Mouse (Mus musculus) kidney, embryonic 15.5 days (tissue): Measurements from ENCODE around the gene Arhgap40. TPM values are rescaled to one million over a fixed set of nuclear protein-coding genes. Genes with fewer than 3 reads are reported as not detected.

Source experiments
- ATAC-seq: fragments of 200-750 bp; cut with Nextera tagmentation; replicated peaks from 2 replicates; pipeline ENCODE4 v1.8.0; 2017; ENCODE audit warnings: moderate TSS enrichment; ENCODE audit not compliant: low FRiP score
- H3K27ac ChIP-seq: fragments of 300-500 bp; sonication (generic); 2 replicates; pipeline ENCODE4 v1.5.1; 2015; ENCODE audit warnings: mild to moderate bottlenecking, inconsistent platforms
- H3K27me3 ChIP-seq: fragments of 300-500 bp; sonication (generic); 2 replicates; pipeline ENCODE4 v1.6.1; 2015; ENCODE audit warnings: inconsistent platforms
- H3K36me3 ChIP-seq: fragments of 300-500 bp; sonication (generic); 2 replicates; pipeline ENCODE4 v1.6.1; 2015; ENCODE audit warnings: inconsistent platforms
- H3K4me1 ChIP-seq: fragments of 300-500 bp; sonication (generic); 2 replicates; pipeline ENCODE4 v1.6.1; 2015; ENCODE audit warnings: inconsistent platforms
- H3K4me2 ChIP-seq: fragments of 300-500 bp; sonication (generic); 2 replicates; pipeline ENCODE4 v1.6.1; 2015; ENCODE audit warnings: moderate library complexity, mild to moderate bottlenecking, inconsistent platforms
- H3K4me3 ChIP-seq: fragments of 300-500 bp; sonication (generic); replicated peaks from 2 replicates; pipeline ENCODE4 v1.5.1; 2015; ENCODE audit warnings: mild to moderate bottlenecking, inconsistent platforms
- H3K9ac ChIP-seq: fragments of 300-500 bp; sonication (generic); 2 replicates; pipeline ENCODE4 v1.6.1; 2015; ENCODE audit warnings: mild to moderate bottlenecking, inconsistent platforms
- H3K9me3 ChIP-seq: fragments of 300-500 bp; sonication (generic); replicated peaks from 2 replicates; pipeline ENCODE4 v1.6.1; 2016; ENCODE audit warnings: inconsistent platforms
- WGBS: fragments of 180-500 bp; shearing (Covaris S2); methylation state at CpG from one replicate; pipeline ENCODE4 v1.1.7; 2015; ENCODE audit warnings: mixed read lengths; 5-methylcytosine and 5-hydroxymethylcytosine counted together
- polyA plus RNA-seq: library from polyadenylated mRNA; unstranded; fragments of >200 nt; fragmentation: Nextera tagmentation; extraction: Ambion mirVana; gene quantifications from 2 replicates; pipeline ENCODE4 v1.2.1, GENCODE M21; 2015

Arhgap40 gene
- polyA plus RNA-seq, 1 experiment from 2014 or later, result 0.27 TPM

- H3K9ac ChIP-seq, result no peak overlapping the region
- no peak overlapping the region for H3K27ac ChIP-seq
- H3K36me3 ChIP-seq, result no peaks in the 10 kb centered on the region
- peaks cover 9% of the 10 kb centered on the region for H3K4me1 ChIP-seq
- WGBS, result 57% methylated on average over 3 of the region's 3 CpGs
- peaks cover 32% of the 10 kb centered on the region for H3K27me3 ChIP-seq
- no peak overlapping the region for H3K4me3 ChIP-seq
- ATAC-seq, result no peak
- no peaks in the 10 kb centered on the region for H3K9me3 ChIP-seq
- no peak overlapping the region for H3K4me2 ChIP-seq
These were observed 77.9 kb downstream of the Arhgap40 start for GRCm38 (mm10) chr2:158590495-158590894.

- no peak overlapping the region for H3K4me3 ChIP-seq
- no peak overlapping the region for H3K9ac ChIP-seq
- WGBS, result 25% methylated on average over 5 of the region's 5 CpGs
- peaks cover 14% of the 10 kb centered on the region for H3K4me1 ChIP-seq
- no peak overlapping the region for H3K4me2 ChIP-seq
- H3K9me3 ChIP-seq, result no peaks in the 10 kb centered on the region
- peaks cover 35% of the 10 kb centered on the region for H3K27me3 ChIP-seq
- H3K27ac ChIP-seq, result no peak overlapping the region
- no peaks in the 10 kb centered on the region for H3K36me3 ChIP-seq
- no peak for ATAC-seq
These were observed 78.7 kb downstream of the Arhgap40 start for GRCm38 (mm10) chr2:158591286-158591685.

GRCm38 (mm10) chr2:158593371-158593770, 80.8 kb downstream of the Arhgap40 start:
- WGBS, result 79% methylated on average over 4 of the region's 4 CpGs
- no peak overlapping the region for H3K27ac ChIP-seq
- peaks cover 45% of the 10 kb centered on the region for H3K27me3 ChIP-seq
- H3K4me2 ChIP-seq, result no peak overlapping the region
- H3K36me3 ChIP-seq, result no peaks in the 10 kb centered on the region
- no peak overlapping the region for H3K9ac ChIP-seq
- H3K9me3 ChIP-seq, result no peaks in the 10 kb centered on the region
- H3K4me1 ChIP-seq, result peaks cover 14% of the 10 kb centered on the region
- ATAC-seq, result no peak
- no peak overlapping the region for H3K4me3 ChIP-seq

GRCm38 (mm10) chr2:158595103-158595502, 82.5 kb downstream of the Arhgap40 start:
- peak; percentile 93 for ATAC-seq
- H3K9ac ChIP-seq, result no peak overlapping the region

GRCm38 (mm10) chr2:158595577-158595976, 83.0 kb downstream of the Arhgap40 start:
- no peak for ATAC-seq
- WGBS, result 17% methylated on average over 7 of the region's 7 CpGs

More at GRCm38 (mm10) chr2:158595103-158595502, 82.5 kb downstream of the Arhgap40 start:
- no peak overlapping the region for H3K4me3 ChIP-seq
- H3K4me1 ChIP-seq, result peaks cover 14% of the 10 kb centered on the region
- H3K27ac ChIP-seq, result no peak overlapping the region
- H3K9me3 ChIP-seq, result no peaks in the 10 kb centered on the region
- no peaks in the 10 kb centered on the region for H3K36me3 ChIP-seq
- peaks cover 55% of the 10 kb centered on the region for H3K27me3 ChIP-seq
- H3K4me2 ChIP-seq, result peak overlapping the region; percentile 39
- under 1% methylated on average over 12 of the region's 12 CpGs for WGBS

GRCm38 (mm10) chr2:158596803-158597202, 84.2 kb downstream of the Arhgap40 start:
- Histone ChIP-seq H3K9ac (no peak overlapping the region), H3K4me2 (no peak overlapping the region), H3K27ac (no peak overlapping the region), H3K36me3 (no peaks in the 10 kb centered on the region), H3K4me3 (no peak overlapping the region), H3K9me3 (no peaks in the 10 kb centered on the region), H3K4me1 (peaks cover 14% of the 10 kb centered on the region), H3K27me3 (peaks cover 69% of the 10 kb centered on the region)
- no peak for ATAC-seq
- 74% methylated on average over 1 of the region's 1 CpGs for WGBS

More at GRCm38 (mm10) chr2:158595577-158595976, 83.0 kb downstream of the Arhgap40 start:
- no peak overlapping the region for H3K27ac ChIP-seq
- H3K27me3 ChIP-seq, result peaks cover 59% of the 10 kb centered on the region
- H3K9me3 ChIP-seq, result no peaks in the 10 kb centered on the region
- no peak overlapping the region for H3K9ac ChIP-seq
- no peak overlapping the region for H3K4me3 ChIP-seq
- H3K4me1 ChIP-seq, result peaks cover 14% of the 10 kb centered on the region
- no peaks in the 10 kb centered on the region for H3K36me3 ChIP-seq
- H3K4me2 ChIP-seq, result peak overlapping the region; percentile 39

Other genes with a start within 250 kb of the Arhgap40 start
- gene Lbp, start 206.3 kb upstream of the Arhgap40 start, polyA plus RNA-seq, result 24.7 and 27.2 TPM in 2 replicates
- 4.9 and 8.0 TPM in 2 replicates for gene Snhg11, start 137.2 kb upstream of the Arhgap40 start, polyA plus RNA-seq
- gene Ralgapb, start 102.9 kb upstream of the Arhgap40 start, polyA plus RNA-seq, result 15.5 and 16.2 TPM in 2 replicates
- not detected in 2 replicates for gene Adig, start 10.2 kb upstream of the Arhgap40 start, polyA plus RNA-seq
- gene Slc32a1, start 98.0 kb downstream of the Arhgap40 start, polyA plus RNA-seq, result 0.12 and 0.14 TPM in 2 replicates
- gene Actr5, start 112.1 kb downstream of the Arhgap40 start, polyA plus RNA-seq, result 10.9 and 12.3 TPM in 2 replicates
- gene Ppp1r16b, start 152.6 kb downstream of the Arhgap40 start, polyA plus RNA-seq, result 14.9 and 15.3 TPM in 2 replicates